Mouse (Mus musculus): ENCODE data around the gene Dnal4. TPM values are rescaled to one million over a fixed set of nuclear protein-coding genes. Genes with fewer than 3 reads are reported as not detected.

Dnal4 gene
- polyA plus RNA-seq, 1 experiment from 2014 or later = 91.6 TPM

- H3K27me3 ChIP-seq = peaks cover 47% of the 10 kb centered on the region
- H3K9ac ChIP-seq (replicated peaks) = no peak overlapping the region
- ATAC-seq = no peak
- no peak overlapping the region for H3K4me2 ChIP-seq (replicated peaks)
- H3K4me3 ChIP-seq (replicated peaks) = no peak overlapping the region
- no peak overlapping the region for H3K27ac ChIP-seq
- H3K4me1 ChIP-seq (replicated peaks) = peaks cover 11% of the 10 kb centered on the region
- no peaks in the 10 kb centered on the region for H3K9me3 ChIP-seq
- H3K36me3 ChIP-seq = no peaks in the 10 kb centered on the region
- 68% methylated on average over 3 of the region's 3 CpGs for WGBS
These were observed 32.4 kb upstream of the Dnal4 start for GRCm38 (mm10) chr15:79810061-79810460.

- Histone ChIP-seq H3K4me3 (replicated peaks) (no peak overlapping the region), H3K27ac (no peak overlapping the region), H3K4me2 (replicated peaks) (no peak overlapping the region), H3K4me1 (replicated peaks) (peaks cover 17% of the 10 kb centered on the region), H3K9ac (replicated peaks) (no peak overlapping the region), H3K36me3 (no peaks in the 10 kb centered on the region), H3K27me3 (peaks cover 51% of the 10 kb centered on the region), H3K9me3 (no peaks in the 10 kb centered on the region)
- 57% methylated on average over 5 of the region's 5 CpGs for WGBS
- no peak for ATAC-seq
These were observed 31.0 kb upstream of the Dnal4 start for GRCm38 (mm10) chr15:79808658-79809057.

- H3K9ac ChIP-seq (replicated peaks) = no peak overlapping the region
- no peak for ATAC-seq
- 35% methylated on average over 5 of the region's 5 CpGs for WGBS
- peaks cover 21% of the 10 kb centered on the region for H3K4me1 ChIP-seq (replicated peaks)
- no peak overlapping the region for H3K27ac ChIP-seq
- H3K9me3 ChIP-seq = no peaks in the 10 kb centered on the region
- H3K4me3 ChIP-seq (replicated peaks) = no peak overlapping the region
- peaks cover 56% of the 10 kb centered on the region for H3K27me3 ChIP-seq
- no peaks in the 10 kb centered on the region for H3K36me3 ChIP-seq
- H3K4me2 ChIP-seq (replicated peaks) = no peak overlapping the region
These were observed 30.5 kb upstream of the Dnal4 start for GRCm38 (mm10) chr15:79808114-79808513.

- no peaks in the 10 kb centered on the region for H3K9me3 ChIP-seq
- no peak overlapping the region for H3K27ac ChIP-seq
- no peak overlapping the region for H3K4me2 ChIP-seq (replicated peaks)
- WGBS = 48% methylated on average over 1 of the region's 1 CpGs
- no peak overlapping the region for H3K9ac ChIP-seq (replicated peaks)
- no peak overlapping the region for H3K4me3 ChIP-seq (replicated peaks)
- peaks cover 26% of the 10 kb centered on the region for H3K4me1 ChIP-seq (replicated peaks)
- peaks cover 64% of the 10 kb centered on the region for H3K27me3 ChIP-seq
- H3K36me3 ChIP-seq = no peaks in the 10 kb centered on the region
- no peak for ATAC-seq
These were observed 29.4 kb upstream of the Dnal4 start for GRCm38 (mm10) chr15:79807050-79807449.

- H3K36me3 ChIP-seq = no peaks in the 10 kb centered on the region
- H3K4me2 ChIP-seq (replicated peaks) = peak overlapping the region; percentile 78
- ATAC-seq = 0 out of 2 replicates have a peak, but pooled peaks have one; percentile 5
- H3K4me1 ChIP-seq (replicated peaks) = peaks cover 35% of the 10 kb centered on the region
- H3K4me3 ChIP-seq (replicated peaks) = peak overlapping the region; percentile 68; the same call in 1 of the 2 replicates
- WGBS = 21% methylated on average over 8 of the region's 8 CpGs
- peaks cover 69% of the 10 kb centered on the region for H3K27me3 ChIP-seq
- peak overlapping the region; percentile 87; the same call in 1 of the 2 replicates for H3K27ac ChIP-seq
- H3K9ac ChIP-seq (replicated peaks) = peak overlapping the region; percentile 83
- no peaks in the 10 kb centered on the region for H3K9me3 ChIP-seq
These were observed 27.6 kb upstream of the Dnal4 start for GRCm38 (mm10) chr15:79805246-79805645.

GRCm38 (mm10) chr15:79804352-79805071 lies 26.9 kb upstream of the Dnal4 start, which contains the start of gene Nptxr:
Nptxr (minus strand) TSS chr15:79804766.
- Histone ChIP-seq H3K9me3 (no peaks in the 10 kb centered on the region), H3K27me3 (peaks cover 64% of the 10 kb centered on the region), H3K27ac (peak within 1 kb of the TSS; percentile 87), H3K36me3 (no peaks in the 10 kb centered on the region), H3K4me2 (replicated peaks) (peak within 1 kb of the TSS; percentile 78), H3K4me3 (replicated peaks) (peak within 1 kb of the TSS; percentile 68), H3K9ac (replicated peaks) (peak within 1 kb of the TSS; percentile 83), H3K4me1 (replicated peaks) (peaks cover 39% of the 10 kb centered on the region)
- peak; percentile 81 for ATAC-seq
- under 1% methylated on average over 71 of the region's 91 CpGs for WGBS

- Histone ChIP-seq H3K4me1 (replicated peaks) (peaks cover 39% of the 10 kb centered on the region), H3K27me3 (peaks cover 57% of the 10 kb centered on the region), H3K4me3 (replicated peaks) (peak overlapping the region; percentile 68), H3K4me2 (replicated peaks) (peak overlapping the region; percentile 78), H3K9ac (replicated peaks) (peak overlapping the region; percentile 83), H3K27ac (peak overlapping the region; percentile 87), H3K36me3 (no peaks in the 10 kb centered on the region), H3K9me3 (no peaks in the 10 kb centered on the region)
- ATAC-seq = peak; percentile 67
- 5% methylated on average over 81 of the region's 81 CpGs for WGBS
These were observed 26.1 kb upstream of the Dnal4 start for GRCm38 (mm10) chr15:79803533-79804351.

GRCm38 (mm10) chr15:79802304-79802703 lies 24.7 kb upstream of the Dnal4 start:
- Histone ChIP-seq H3K27ac (no peak overlapping the region), H3K4me1 (replicated peaks) (peaks cover 39% of the 10 kb centered on the region), H3K27me3 (peaks cover 52% of the 10 kb centered on the region), H3K4me3 (replicated peaks) (no peak overlapping the region), H3K4me2 (replicated peaks) (peak overlapping the region; percentile 78; the same call in 1 of the 2 replicates), H3K9me3 (no peaks in the 10 kb centered on the region), H3K36me3 (no peaks in the 10 kb centered on the region), H3K9ac (replicated peaks) (no peak overlapping the region)
- 57% methylated on average over 4 of the region's 4 CpGs for WGBS
- no peak for ATAC-seq

GRCm38 (mm10) chr15:79801646-79802045 lies 24.0 kb upstream of the Dnal4 start:
- peaks cover 39% of the 10 kb centered on the region for H3K4me1 ChIP-seq (replicated peaks)
- no peak for ATAC-seq
- H3K27me3 ChIP-seq = peaks cover 45% of the 10 kb centered on the region
- H3K36me3 ChIP-seq = no peaks in the 10 kb centered on the region
- H3K4me3 ChIP-seq (replicated peaks) = no peak overlapping the region
- H3K9ac ChIP-seq (replicated peaks) = no peak overlapping the region
- WGBS = 68% methylated on average over 2 of the region's 2 CpGs
- no peak overlapping the region for H3K4me2 ChIP-seq (replicated peaks)
- H3K27ac ChIP-seq = no peak overlapping the region
- H3K9me3 ChIP-seq = no peaks in the 10 kb centered on the region

GRCm38 (mm10) chr15:79800701-79801100 lies 23.1 kb upstream of the Dnal4 start:
- H3K27ac ChIP-seq = no peak overlapping the region
- H3K4me2 ChIP-seq (replicated peaks) = no peak overlapping the region
- no peaks in the 10 kb centered on the region for H3K9me3 ChIP-seq
- peaks cover 36% of the 10 kb centered on the region for H3K27me3 ChIP-seq
- 64% methylated on average over 11 of the region's 11 CpGs for WGBS
- H3K4me1 ChIP-seq (replicated peaks) = peaks cover 41% of the 10 kb centered on the region
- H3K9ac ChIP-seq (replicated peaks) = no peak overlapping the region
- no peaks in the 10 kb centered on the region for H3K36me3 ChIP-seq
- no peak overlapping the region for H3K4me3 ChIP-seq (replicated peaks)
- ATAC-seq = no peak

GRCm38 (mm10) chr15:79798591-79798990 lies 20.9 kb upstream of the Dnal4 start:
- no peak for ATAC-seq
- peaks cover 22% of the 10 kb centered on the region for H3K27me3 ChIP-seq
- H3K9ac ChIP-seq (replicated peaks) = no peak overlapping the region
- WGBS = 87% methylated on average over 10 of the region's 10 CpGs
- H3K36me3 ChIP-seq = no peaks in the 10 kb centered on the region
- H3K27ac ChIP-seq = no peak overlapping the region
- peaks cover 32% of the 10 kb centered on the region for H3K4me1 ChIP-seq (replicated peaks)
- H3K4me3 ChIP-seq (replicated peaks) = no peak overlapping the region
- H3K4me2 ChIP-seq (replicated peaks) = no peak overlapping the region
- no peaks in the 10 kb centered on the region for H3K9me3 ChIP-seq

- Histone ChIP-seq H3K36me3 (no peaks in the 10 kb centered on the region), H3K4me3 (replicated peaks) (no peak overlapping the region), H3K27me3 (peaks cover 13% of the 10 kb centered on the region), H3K27ac (no peak overlapping the region), H3K4me1 (replicated peaks) (peaks cover 26% of the 10 kb centered on the region; the same call in 1 of the 2 replicates), H3K4me2 (replicated peaks) (no peak overlapping the region), H3K9me3 (no peaks in the 10 kb centered on the region), H3K9ac (replicated peaks) (no peak overlapping the region)
- 94% methylated on average over 8 of the region's 8 CpGs for WGBS
- ATAC-seq = no peak
These were observed 20.0 kb upstream of the Dnal4 start for GRCm38 (mm10) chr15:79797680-79798079.

Measured in midbrain, embryonic 13.5 days (tissue).